Mouse (Mus musculus): ENCODE measurements around the gene Ifit2.

DNA sequence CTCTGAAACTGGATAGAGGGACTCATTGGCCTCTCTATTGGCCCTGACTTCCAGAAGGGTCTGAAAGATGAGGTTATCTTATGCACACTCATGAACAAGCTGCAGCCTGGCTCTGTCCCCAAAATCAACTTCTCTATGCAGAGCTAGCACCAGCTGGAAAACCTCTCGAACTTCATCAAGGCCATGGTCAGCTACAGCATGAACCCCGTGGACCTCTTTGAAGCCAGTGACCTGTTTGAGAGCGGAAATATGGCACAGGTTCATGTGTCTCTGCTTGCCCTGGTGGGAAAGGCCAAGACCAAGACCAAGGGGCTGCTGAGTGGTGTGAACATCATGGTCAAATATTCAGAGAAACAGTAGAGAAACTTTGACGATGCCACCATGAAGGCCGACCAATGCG is 73.3 kb downstream of the Ifit2 start:
- TF ChIP-seq POLR2A (IDR thresholded peaks at IDR 0.05; ENCODE audit: insufficient read depth, low read depth, low read length) (no peak), CTCF (IDR thresholded peaks at IDR 0.05) (no peak), EP300 (IDR thresholded peaks at IDR 0.05; ENCODE audit: insufficient read depth, low read depth, low read length) (no peak)

Measured in heart, adult 2 months (tissue).